Mouse (Mus musculus) forebrain, postnatal 0 days (tissue): ENCODE data around the gene Clrn2. TPM values are rescaled to one million over a fixed set of nuclear protein-coding genes. Genes with fewer than 3 reads are reported as not detected.
A peak's percentile ranks its signal among the peaks of the same experiment; 100 is the strongest.

Experiments
- ATAC-seq: fragments of 200-750 bp; cut with Nextera tagmentation; 2 replicates; pipeline ENCODE4 v1.8.0; 2017; ENCODE audit warnings: mild to moderate bottlenecking, moderate library complexity
- DNase-seq: peaks from one replicate; pipeline ENCODE4 v3.0.0-alpha.2; 2015
- H3K27ac ChIP-seq: fragments of 300-500 bp; sonication (generic); 2 replicates; pipeline ENCODE4 v1.5.1; 2014; ENCODE audit warnings: low read depth, mild to moderate bottlenecking, antibody characterized with exemption, low read length, moderate library complexity, mixed read lengths
- H3K27me3 ChIP-seq: fragments of 300-500 bp; sonication (generic); 2 replicates; pipeline ENCODE4 v1.6.1; 2014; ENCODE audit warnings: mild to moderate bottlenecking, low read length, mixed read lengths; ENCODE audit not compliant: insufficient read depth
- H3K36me3 ChIP-seq: fragments of 300-500 bp; sonication (generic); 2 replicates; pipeline ENCODE4 v1.6.1; 2014; ENCODE audit warnings: mild to moderate bottlenecking, moderate library complexity; ENCODE audit not compliant: insufficient read depth
- H3K4me1 ChIP-seq: fragments of 300-500 bp; sonication (generic); 2 replicates; pipeline ENCODE4 v1.6.1; 2014; ENCODE audit warnings: antibody characterized with exemption; ENCODE audit not compliant: insufficient read depth
- H3K4me2 ChIP-seq: fragments of 300-500 bp; sonication (generic); 2 replicates; pipeline ENCODE4 v1.6.1; 2014; ENCODE audit warnings: low read depth, mild to moderate bottlenecking, moderate library complexity
- H3K4me3 ChIP-seq: fragments of 300-500 bp; sonication (generic); 2 replicates; pipeline ENCODE4 v1.5.1; 2014; ENCODE audit warnings: low read depth, low read length, mixed read lengths
- H3K9ac ChIP-seq: fragments of 300-500 bp; sonication (generic); 2 replicates; pipeline ENCODE4 v1.6.1; 2014; ENCODE audit warnings: mild to moderate bottlenecking
- H3K9me3 ChIP-seq: fragments of 300-500 bp; sonication (generic); 2 replicates; pipeline ENCODE4 v1.6.1; 2016; ENCODE audit warnings: low read length
- CTCF ChIP-seq: sonication (generic); IDR thresholded peaks from 2 replicates; pipeline ENCODE4 v1.5.1; 2016; ENCODE audit warnings: antibody characterized with exemption, control low read depth, low read depth
- WGBS: fragments of 180-500 bp; shearing (Covaris S2); extraction: QIAGEN DNeasy Blood & Tissue Kit; methylation state at CpG from one replicate; pipeline ENCODE4 v1.1.7; 2014; 5-methylcytosine and 5-hydroxymethylcytosine counted together
- polyA plus RNA-seq: library from polyadenylated mRNA; unstranded; fragments of >200 nt; fragmentation: Nextera tagmentation; extraction: Ambion mirVana; gene quantifications from 2 replicates; pipeline ENCODE4 v1.2.1, GENCODE M21; 2015
- total RNA-seq: library from RNA; depleted of rRNA; stranded (reverse); fragments of >200 nt; gene quantifications from 2 replicates; pipeline ENCODE4 v1.2.3, GENCODE M21; 2014

Gene Clrn2
- total and polyA plus RNA-seq, 2 experiments from 2014 or later, result not detected

DNA sequence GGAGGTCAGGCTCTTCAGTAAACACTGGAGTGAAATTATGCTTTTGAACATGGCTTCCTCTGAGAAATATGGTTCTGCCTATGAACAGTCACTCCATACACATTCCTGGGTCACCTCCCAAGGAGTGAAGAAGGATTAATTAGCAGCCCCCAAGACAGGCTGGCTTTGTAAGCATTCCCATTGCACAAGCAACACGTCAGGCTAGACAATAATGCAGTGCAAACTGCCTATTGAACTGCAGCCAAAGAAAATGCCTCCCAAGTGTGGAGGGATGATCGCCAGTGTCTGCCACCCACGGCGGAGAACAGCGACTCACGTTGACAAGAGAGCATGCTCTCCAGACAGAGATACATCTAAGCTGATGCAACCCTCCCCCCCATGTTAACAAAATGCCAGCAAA lies 22.7 kb downstream of the Clrn2 start:
- no peak overlapping the region for H3K4me2 ChIP-seq
- H3K4me1 ChIP-seq, result no peaks in the 10 kb centered on the region
- no peak for TF ChIP-seq CTCF
- ATAC-seq (peak; percentile 69), DNase-seq (peak; percentile 25)
- 3% methylated on average over 6 of the region's 6 CpGs for WGBS
- H3K9me3 ChIP-seq, result no peaks in the 10 kb centered on the region
- no peaks in the 10 kb centered on the region for H3K36me3 ChIP-seq
- no peak overlapping the region for H3K27ac ChIP-seq
- H3K4me3 ChIP-seq, result no peak overlapping the region
- H3K9ac ChIP-seq, result no peak overlapping the region
- H3K27me3 ChIP-seq, result no peaks in the 10 kb centered on the region

DNA sequence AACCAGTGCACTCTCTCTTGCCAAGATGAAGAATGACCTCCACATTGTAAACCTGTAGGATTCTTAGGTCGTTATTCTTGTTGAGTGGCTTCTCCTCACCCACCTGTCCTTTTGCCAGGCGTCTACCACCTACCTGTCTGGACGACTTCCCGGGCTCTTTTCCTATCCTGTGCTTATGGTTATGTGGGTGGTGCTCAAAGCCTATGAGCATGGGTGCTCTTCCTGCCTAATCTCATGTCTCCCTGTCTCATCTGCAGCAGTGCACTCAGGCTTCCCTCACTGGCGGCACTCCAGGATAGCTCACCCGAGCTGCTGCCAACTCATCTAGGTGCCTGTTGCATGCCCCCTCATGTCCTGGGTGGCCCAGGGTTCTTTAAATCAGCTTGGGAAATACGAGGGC lies 24.1 kb downstream of the Clrn2 start:
- DNase-seq, result no peak
- H3K27ac ChIP-seq, result no peak overlapping the region
- H3K9ac ChIP-seq, result no peak overlapping the region
- no peaks in the 10 kb centered on the region for H3K36me3 ChIP-seq
- H3K9me3 ChIP-seq, result no peaks in the 10 kb centered on the region
- TF ChIP-seq CTCF, result no peak
- WGBS, result 74% methylated on average over 7 of the region's 7 CpGs
- no peaks in the 10 kb centered on the region for H3K27me3 ChIP-seq
- H3K4me1 ChIP-seq, result no peaks in the 10 kb centered on the region
- ATAC-seq, result no peak
- no peak overlapping the region for H3K4me3 ChIP-seq
- no peak overlapping the region for H3K4me2 ChIP-seq

DNA sequence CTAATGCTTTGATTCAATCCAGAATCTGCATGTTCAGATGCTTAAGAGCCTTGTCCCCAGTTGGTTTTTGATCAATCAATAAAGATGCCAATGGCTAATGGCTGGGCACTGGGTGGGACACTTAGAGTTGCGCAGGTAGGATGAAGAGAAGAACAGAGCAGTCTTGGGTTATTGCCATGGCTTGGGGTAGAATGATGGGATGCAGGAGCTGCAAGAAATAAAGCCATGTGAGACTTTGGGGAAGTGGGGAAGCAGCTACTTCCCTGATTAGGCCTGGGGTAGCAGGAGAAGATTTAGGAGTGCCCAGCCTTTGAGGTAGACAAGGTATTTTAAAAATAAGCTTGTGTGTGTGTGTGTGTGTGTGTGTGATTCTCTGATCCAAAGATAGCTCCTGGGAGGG lies 26.5 kb downstream of the Clrn2 start:
- Histone ChIP-seq H3K9me3 (no peaks in the 10 kb centered on the region), H3K27ac (no peak overlapping the region), H3K4me3 (no peak overlapping the region), H3K9ac (no peak overlapping the region), H3K4me2 (no peak overlapping the region), H3K36me3 (no peaks in the 10 kb centered on the region), H3K4me1 (no peaks in the 10 kb centered on the region), H3K27me3 (no peaks in the 10 kb centered on the region)
- DNase-seq, result no peak
- 91% methylated on average over 1 of the region's 1 CpGs for WGBS
- no peak for TF ChIP-seq CTCF
- ATAC-seq, result no peak

DNA sequence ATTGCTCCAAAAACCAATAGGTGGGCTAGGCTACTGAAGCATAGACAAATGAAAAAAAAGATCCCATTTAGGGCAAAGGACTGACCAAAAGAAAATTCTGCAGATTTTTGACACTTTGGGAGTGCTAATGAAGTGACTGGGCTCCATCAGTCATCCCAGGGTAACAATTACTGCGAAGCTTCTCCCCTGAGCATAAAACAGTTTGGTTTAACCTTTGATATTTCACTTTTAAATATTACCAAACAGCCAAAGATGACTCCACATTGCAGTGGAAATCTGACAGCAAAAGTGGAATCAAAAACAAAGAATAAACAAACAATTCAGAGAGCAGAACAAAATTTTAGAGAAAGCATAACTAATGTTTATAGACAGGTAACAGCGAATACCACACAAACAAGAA lies 27.6 kb downstream of the Clrn2 start:
- Histone ChIP-seq H3K36me3 (no peaks in the 10 kb centered on the region), H3K27ac (no peak overlapping the region), H3K27me3 (no peaks in the 10 kb centered on the region), H3K9ac (no peak overlapping the region), H3K9me3 (no peaks in the 10 kb centered on the region), H3K4me3 (no peak overlapping the region), H3K4me2 (no peak overlapping the region), H3K4me1 (no peaks in the 10 kb centered on the region)
- WGBS, result 83% methylated on average over 2 of the region's 2 CpGs
- ATAC-seq (no peak), DNase-seq (no peak)
- TF ChIP-seq CTCF, result no peak

DNA sequence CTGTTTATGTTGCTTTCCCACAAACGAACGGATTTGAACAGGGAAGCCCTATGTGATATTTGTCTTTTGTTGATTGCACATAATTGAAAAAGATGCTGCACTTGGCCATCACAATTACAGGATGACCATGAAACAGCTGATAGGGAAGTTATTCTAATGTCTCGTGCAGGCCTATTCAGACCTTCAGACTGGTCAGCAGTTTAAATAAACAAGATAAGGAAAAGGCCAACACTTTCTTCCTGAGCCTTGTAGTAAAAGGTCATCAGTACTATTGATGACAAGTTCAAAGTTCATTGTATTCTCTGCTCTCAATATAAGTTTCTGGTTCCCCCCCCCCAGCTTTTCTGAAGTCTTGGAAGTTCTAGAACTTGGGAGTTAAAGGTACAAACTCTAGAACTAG lies 29.1 kb downstream of the Clrn2 start:
- no peak for TF ChIP-seq CTCF
- Histone ChIP-seq H3K36me3 (no peaks in the 10 kb centered on the region), H3K9ac (no peak overlapping the region), H3K4me1 (no peaks in the 10 kb centered on the region), H3K9me3 (no peaks in the 10 kb centered on the region), H3K27ac (no peak overlapping the region), H3K4me2 (no peak overlapping the region), H3K27me3 (no peaks in the 10 kb centered on the region), H3K4me3 (no peak overlapping the region)
- ATAC-seq (no peak), DNase-seq (no peak)
- WGBS, result 84% methylated on average over 3 of the region's 3 CpGs

DNA sequence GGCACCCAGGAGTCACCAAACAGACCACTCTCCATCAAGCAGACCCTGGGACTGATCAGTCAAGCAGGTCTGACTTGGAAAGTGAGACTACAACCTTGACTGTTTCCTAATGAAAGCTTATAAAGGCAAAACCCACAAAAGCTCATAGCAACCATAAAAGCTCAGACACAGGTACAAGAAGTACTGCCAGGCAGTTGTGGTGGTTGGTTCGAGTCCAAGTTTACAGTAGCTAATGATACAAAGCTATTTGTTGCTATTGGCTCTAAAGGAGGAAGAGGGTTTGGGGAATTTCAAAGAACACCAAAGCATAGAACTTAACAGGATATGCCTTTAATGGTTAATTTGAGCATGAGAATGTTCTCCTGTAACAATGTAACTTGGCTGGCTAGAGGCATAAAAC lies 30.1 kb downstream of the Clrn2 start:
- Histone ChIP-seq H3K36me3 (no peaks in the 10 kb centered on the region), H3K27me3 (no peaks in the 10 kb centered on the region), H3K4me3 (no peak overlapping the region), H3K27ac (no peak overlapping the region), H3K9ac (no peak overlapping the region), H3K9me3 (no peaks in the 10 kb centered on the region), H3K4me1 (no peaks in the 10 kb centered on the region), H3K4me2 (no peak overlapping the region)
- no peak for TF ChIP-seq CTCF
- DNase-seq, result no peak
- 87% methylated on average over 1 of the region's 1 CpGs for WGBS
- no peak for ATAC-seq

DNA sequence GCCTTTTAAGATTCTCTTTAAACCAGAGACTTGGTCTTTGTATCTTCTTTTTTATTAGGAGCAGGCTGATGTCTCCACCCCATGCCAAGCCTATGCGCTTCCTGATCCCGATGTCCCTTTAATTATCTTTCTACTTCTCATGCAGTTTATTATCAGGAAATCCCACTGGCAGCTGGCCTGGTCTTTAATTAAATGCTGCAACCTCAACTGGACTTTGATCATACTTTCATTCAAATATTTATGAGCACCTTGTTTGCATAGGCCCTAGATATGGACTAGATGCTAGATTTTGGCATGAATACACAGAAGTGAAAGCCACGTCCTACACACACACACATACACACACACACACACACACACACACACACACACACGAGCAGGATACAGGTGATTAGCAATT lies 38.2 kb downstream of the Clrn2 start:
- Histone ChIP-seq H3K9me3 (no peaks in the 10 kb centered on the region), H3K4me1 (no peaks in the 10 kb centered on the region), H3K27ac (no peak overlapping the region), H3K27me3 (peaks cover 2% of the 10 kb centered on the region; the same call in 1 of the 2 replicates), H3K9ac (no peak overlapping the region), H3K4me3 (no peak overlapping the region), H3K4me2 (no peak overlapping the region), H3K36me3 (no peaks in the 10 kb centered on the region; the same call in 1 of the 2 replicates)
- no peak for ATAC-seq
- no peak for TF ChIP-seq CTCF
- whole genome bisulfite sequencing, result 46% methylated on average over 4 of the region's 4 CpGs
- DNase-seq, result no peak
